Mouse (Mus musculus) midbrain, embryonic 13.5 days (tissue): ENCODE measurements around the gene Rnf214. TPM values are rescaled to one million over a fixed set of nuclear protein-coding genes. Genes with fewer than 3 reads are reported as not detected.

ENCODE experiments used
- ATAC-seq: fragments of 200-750 bp; cut with Nextera tagmentation; 2 replicates; pipeline ENCODE4 v1.8.0; 2017; ENCODE audit warnings: mild to moderate bottlenecking, moderate TSS enrichment, moderate library complexity
- H3K27ac ChIP-seq: fragments of 300-500 bp; sonication (generic); 2 replicates; pipeline ENCODE4 v1.5.1; 2015; ENCODE audit warnings: inconsistent platforms, mild to moderate bottlenecking, moderate library complexity
- H3K27me3 ChIP-seq: fragments of 300-500 bp; sonication (generic); 2 replicates; pipeline ENCODE4 v1.6.1; 2015; ENCODE audit warnings: mild to moderate bottlenecking, inconsistent platforms
- H3K36me3 ChIP-seq: fragments of 300-500 bp; sonication (generic); 2 replicates; pipeline ENCODE4 v1.6.1; 2015; ENCODE audit warnings: mild to moderate bottlenecking, inconsistent platforms
- H3K4me1 ChIP-seq: fragments of 300-500 bp; sonication (generic); replicated peaks from 2 replicates; pipeline ENCODE4 v1.6.1; 2015; ENCODE audit warnings: inconsistent platforms
- H3K4me2 ChIP-seq: fragments of 300-500 bp; sonication (generic); replicated peaks from 2 replicates; pipeline ENCODE4 v1.6.1; 2015; ENCODE audit warnings: moderate library complexity, mild to moderate bottlenecking, inconsistent platforms
- H3K4me3 ChIP-seq: fragments of 300-500 bp; sonication (generic); replicated peaks from 2 replicates; pipeline ENCODE4 v1.5.1; 2015; ENCODE audit warnings: mild to moderate bottlenecking, inconsistent platforms
- H3K9ac ChIP-seq: fragments of 300-500 bp; sonication (generic); replicated peaks from 2 replicates; pipeline ENCODE4 v1.6.1; 2015; ENCODE audit warnings: mild to moderate bottlenecking, inconsistent platforms
- H3K9me3 ChIP-seq: fragments of 300-500 bp; sonication (generic); 2 replicates; pipeline ENCODE4 v1.6.1; 2016; ENCODE audit warnings: mild to moderate bottlenecking, inconsistent platforms
- WGBS: fragments of 180-500 bp; shearing (Covaris S2); methylation state at CpG from one replicate; pipeline ENCODE4 v1.1.7; 2015; 5-methylcytosine and 5-hydroxymethylcytosine counted together
- polyA plus RNA-seq: library from polyadenylated mRNA; unstranded; fragments of >200 nt; fragmentation: Nextera tagmentation; extraction: Ambion mirVana; gene quantifications from 2 replicates; pipeline ENCODE4 v1.2.1, GENCODE M21; 2015

The Rnf214 gene
- polyA plus RNA-seq, 1 experiment from 2014 or later = 119 TPM

- Histone ChIP-seq H3K4me3 (no peak overlapping the region), H3K9ac (no peak overlapping the region), H3K9me3 (no peaks in the 10 kb centered on the region), H3K27ac (no peak overlapping the region), H3K4me1 (peaks cover 45% of the 10 kb centered on the region), H3K27me3 (no peaks in the 10 kb centered on the region), H3K4me2 (no peak overlapping the region), H3K36me3 (0 out of 2 replicates have a peak, but pooled peaks cover 2% of the 10 kb centered on the region)
- 100% methylated on average over 1 of the region's 1 CpGs for whole genome bisulfite sequencing
- no peak for ATAC-seq
Measured at GRCm38 (mm10) chr9:45843780-45844179, 62.9 kb downstream of the Rnf214 start.

- H3K27ac ChIP-seq = no peak overlapping the region
- H3K4me3 ChIP-seq = no peak overlapping the region
- H3K9me3 ChIP-seq = no peaks in the 10 kb centered on the region
- 79% methylated on average over 5 of the region's 5 CpGs for WGBS
- no peak overlapping the region for H3K9ac ChIP-seq
- ATAC-seq = no peak
- peaks cover 45% of the 10 kb centered on the region for H3K4me1 ChIP-seq
- no peaks in the 10 kb centered on the region for H3K27me3 ChIP-seq
- 0 out of 2 replicates have a peak overlapping the region, but pooled peaks have one; percentile 97 for H3K4me2 ChIP-seq
- 0 out of 2 replicates have a peak, but pooled peaks cover 2% of the 10 kb centered on the region for H3K36me3 ChIP-seq
Measured at GRCm38 (mm10) chr9:45843007-45843406, 63.7 kb downstream of the Rnf214 start.

GRCm38 (mm10) chr9:45841458-45841857 lies 65.3 kb downstream of the Rnf214 start:
- no peaks in the 10 kb centered on the region for H3K36me3 ChIP-seq
- H3K9ac ChIP-seq = 0 out of 2 replicates have a peak overlapping the region, but pooled peaks have one; percentile 3
- no peak overlapping the region for H3K27ac ChIP-seq
- 90% methylated on average over 6 of the region's 6 CpGs for WGBS
- H3K27me3 ChIP-seq = no peaks in the 10 kb centered on the region
- H3K4me3 ChIP-seq = peak overlapping the region; percentile 15; the same call in 1 of the 2 replicates
- H3K4me2 ChIP-seq = peak overlapping the region; percentile 97
- no peaks in the 10 kb centered on the region for H3K9me3 ChIP-seq
- no peak for ATAC-seq
- peaks cover 47% of the 10 kb centered on the region for H3K4me1 ChIP-seq

- 75% methylated on average over 5 of the region's 5 CpGs for WGBS
- Histone ChIP-seq H3K4me3 (peak overlapping the region; percentile 61), H3K27me3 (no peaks in the 10 kb centered on the region), H3K36me3 (no peaks in the 10 kb centered on the region), H3K27ac (no peak overlapping the region), H3K9me3 (no peaks in the 10 kb centered on the region), H3K9ac (peak overlapping the region; percentile 98), H3K4me1 (peaks cover 47% of the 10 kb centered on the region), H3K4me2 (peak overlapping the region; percentile 97)
- no peak for ATAC-seq
Measured at GRCm38 (mm10) chr9:45840331-45840730, 66.4 kb downstream of the Rnf214 start.

GRCm38 (mm10) chr9:45839982-45840300 lies 66.8 kb downstream of the Rnf214 start:
- Histone ChIP-seq H3K4me3 (peak overlapping the region; percentile 61), H3K9ac (peak overlapping the region; percentile 98), H3K27me3 (no peaks in the 10 kb centered on the region), H3K4me2 (peak overlapping the region; percentile 97), H3K36me3 (no peaks in the 10 kb centered on the region), H3K27ac (no peak overlapping the region), H3K4me1 (peaks cover 47% of the 10 kb centered on the region), H3K9me3 (no peaks in the 10 kb centered on the region)
- ATAC-seq = no peak
- 77% methylated on average over 7 of the region's 7 CpGs for WGBS

- peak overlapping the region; percentile 97 for H3K4me2 ChIP-seq
- no peaks in the 10 kb centered on the region for H3K27me3 ChIP-seq
- 12% methylated on average over 16 of the region's 17 CpGs for WGBS
- H3K27ac ChIP-seq = peak overlapping the region; percentile 78
- peak overlapping the region; percentile 98 for H3K9ac ChIP-seq
- peak; percentile 13; the same call in 1 of the 2 replicates for ATAC-seq
- no peaks in the 10 kb centered on the region for H3K36me3 ChIP-seq
- no peaks in the 10 kb centered on the region for H3K9me3 ChIP-seq
- peak overlapping the region; percentile 61 for H3K4me3 ChIP-seq
- peaks cover 47% of the 10 kb centered on the region for H3K4me1 ChIP-seq
Measured at GRCm38 (mm10) chr9:45839139-45839981, 67.4 kb downstream of the Rnf214 start.

GRCm38 (mm10) chr9:45838434-45839138 lies 68.1 kb downstream of the Rnf214 start, which contains the start of gene Bace1:
TSS of gene Bace1 (plus strand) at chr9:45838580.
- under 1% methylated on average over 29 of the region's 40 CpGs for WGBS
- H3K9ac ChIP-seq = peak within 1 kb of the TSS; percentile 98
- H3K9me3 ChIP-seq = no peaks in the 10 kb centered on the region
- ATAC-seq = peak; percentile 93
- H3K4me2 ChIP-seq = peak within 1 kb of the TSS; percentile 97
- H3K27me3 ChIP-seq = no peaks in the 10 kb centered on the region
- peaks cover 47% of the 10 kb centered on the region for H3K4me1 ChIP-seq
- H3K36me3 ChIP-seq = no peaks in the 10 kb centered on the region
- peak within 1 kb of the TSS; percentile 61 for H3K4me3 ChIP-seq
- H3K27ac ChIP-seq = peak within 1 kb of the TSS; percentile 78

GRCm38 (mm10) chr9:45838069-45838433 lies 68.7 kb downstream of the Rnf214 start:
- Histone ChIP-seq H3K27ac (no peak overlapping the region), H3K9ac (peak overlapping the region; percentile 46; the same call in 1 of the 2 replicates), H3K27me3 (no peaks in the 10 kb centered on the region), H3K9me3 (no peaks in the 10 kb centered on the region), H3K4me2 (peak overlapping the region; percentile 25; the same call in 1 of the 2 replicates), H3K36me3 (no peaks in the 10 kb centered on the region), H3K4me1 (peaks cover 43% of the 10 kb centered on the region), H3K4me3 (no peak overlapping the region)
- no peak for ATAC-seq
- 18% methylated on average over 4 of the region's 4 CpGs for WGBS

GRCm38 (mm10) chr9:45833461-45833860 lies 73.2 kb downstream of the Rnf214 start:
- 0 out of 2 replicates have a peak, but pooled peaks cover 2% of the 10 kb centered on the region for H3K4me1 ChIP-seq
- H3K4me3 ChIP-seq = no peak overlapping the region
- no peak overlapping the region for H3K9ac ChIP-seq
- no peaks in the 10 kb centered on the region for H3K36me3 ChIP-seq
- H3K9me3 ChIP-seq = 0 out of 2 replicates have a peak, but pooled peaks cover 2% of the 10 kb centered on the region
- WGBS = 75% methylated on average over 2 of the region's 2 CpGs
- H3K27me3 ChIP-seq = no peaks in the 10 kb centered on the region
- no peak for ATAC-seq
- H3K27ac ChIP-seq = no peak overlapping the region
- no peak overlapping the region for H3K4me2 ChIP-seq

GRCm38 (mm10) chr9:45832898-45833297 lies 73.8 kb downstream of the Rnf214 start:
- no peak for ATAC-seq

GRCm38 (mm10) chr9:45829107-45829506 lies 77.6 kb downstream of the Rnf214 start:
- Histone ChIP-seq H3K27ac (no peak overlapping the region), H3K4me2 (peak overlapping the region; percentile 96), H3K36me3 (no peaks in the 10 kb centered on the region), H3K4me1 (peaks cover 19% of the 10 kb centered on the region), H3K27me3 (no peaks in the 10 kb centered on the region), H3K9ac (no peak overlapping the region), H3K9me3 (0 out of 2 replicates have a peak, but pooled peaks cover 2% of the 10 kb centered on the region), H3K4me3 (peak overlapping the region; percentile 77)
- peak; percentile 44; the same call in 1 of the 2 replicates for ATAC-seq
- WGBS = 30% methylated on average over 10 of the region's 10 CpGs

More at GRCm38 (mm10) chr9:45832898-45833297, 73.8 kb downstream of the Rnf214 start:
- Histone ChIP-seq H3K27me3 (no peaks in the 10 kb centered on the region), H3K27ac (no peak overlapping the region), H3K36me3 (no peaks in the 10 kb centered on the region), H3K9ac (no peak overlapping the region), H3K4me3 (no peak overlapping the region), H3K4me1 (peaks cover 2% of the 10 kb centered on the region; the same call in 1 of the 2 replicates), H3K4me2 (no peak overlapping the region), H3K9me3 (0 out of 2 replicates have a peak, but pooled peaks cover 2% of the 10 kb centered on the region)
- WGBS = 80% methylated on average over 2 of the region's 2 CpGs
